Mouse (Mus musculus): ENCODE data around the gene Tomm20.

- TF ChIP-seq EP300 (IDR thresholded peaks at IDR 0.05; ENCODE audit: insufficient read depth, low read depth, low read length): no peak
- no peak for TF ChIP-seq CTCF (IDR thresholded peaks at IDR 0.05)
- TF ChIP-seq POLR2A (IDR thresholded peaks at IDR 0.05; ENCODE audit: insufficient read depth, low read depth, low read length): no peak
Measured at GRCm38 (mm10) chr8:126919703-126920102, 25.9 kb downstream of the Tomm20 start.
